Mouse (Mus musculus) monocyte, adult 2 months (primary cell): Measurements from ENCODE around the gene Wdtc1.
A peak's percentile ranks its signal among the peaks of the same experiment; 100 is the strongest.

Source experiments
- DNase-seq, 2 experiments: peaks; one replicate each; pipeline ENCODE4 v3.0.0; 2022; ENCODE audit warnings: low spot score in 2 of 2, low read depth in 1 of 2

The Wdtc1 gene

GRCm38 (mm10) chr4:133378236-133379045, 25.2 kb upstream of the Wdtc1 start:
- no peak for DNase-seq

DNA sequence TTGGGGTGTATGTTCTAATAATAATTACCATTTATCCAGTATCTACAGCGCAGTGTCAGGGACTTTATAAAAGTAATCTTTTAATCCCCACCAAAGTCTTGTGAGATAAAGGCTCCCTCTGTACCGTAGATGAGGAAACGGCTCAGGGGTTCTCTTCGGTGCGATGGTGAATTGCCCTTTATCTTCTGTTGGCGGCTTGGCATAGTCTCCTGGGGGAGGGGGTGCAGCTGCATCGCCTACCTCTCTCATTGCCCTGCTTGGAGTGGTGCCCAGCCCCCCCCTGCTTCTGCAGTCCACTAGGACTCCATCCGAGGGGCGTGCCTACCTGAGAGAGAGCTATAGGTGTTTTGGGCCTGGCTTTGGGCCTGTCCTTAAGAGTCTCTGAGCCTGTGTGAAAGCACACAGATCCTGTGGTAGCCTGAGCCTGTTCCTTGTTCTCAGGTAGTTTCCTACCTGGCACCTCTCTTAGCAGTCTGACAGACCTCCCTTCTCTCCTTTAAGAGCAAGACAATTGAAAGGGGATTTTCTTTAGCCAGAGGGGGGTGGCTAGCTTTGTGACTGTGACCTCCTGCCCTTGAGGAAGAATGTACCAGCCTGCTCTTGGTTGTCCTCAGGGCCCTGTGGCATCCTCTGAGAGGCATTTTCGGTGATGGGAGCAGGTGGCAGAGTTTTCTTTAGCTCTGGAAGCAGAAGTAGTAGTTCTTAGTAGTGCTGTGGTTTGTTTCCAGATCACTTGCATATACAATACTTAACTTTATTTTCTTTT, 22.7 kb upstream of the Wdtc1 start:
- no peak for DNase-seq

- no peak for DNase-seq
Measured at GRCm38 (mm10) chr4:133374011-133374410, 20.7 kb upstream of the Wdtc1 start.

DNA sequence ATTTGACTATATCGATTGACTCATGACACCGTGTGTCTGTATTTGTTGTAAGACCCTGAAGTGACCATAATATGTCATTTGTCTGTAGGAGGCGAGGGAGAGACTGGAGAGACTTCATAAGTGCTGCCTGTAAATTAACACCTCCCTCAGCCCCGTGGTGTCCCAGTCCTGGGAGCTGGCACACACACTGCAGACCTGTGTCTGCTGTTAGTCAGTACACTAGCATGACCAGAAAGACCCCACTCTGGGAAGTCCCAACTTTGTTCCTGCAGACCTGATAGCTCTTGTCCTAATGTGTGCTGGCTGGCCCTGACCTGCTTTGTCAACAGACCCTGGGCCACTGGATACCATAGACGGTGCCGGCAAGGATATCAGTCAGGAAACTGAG, 19.0 kb upstream of the Wdtc1 start:
- DNase-seq: no peak

DNA sequence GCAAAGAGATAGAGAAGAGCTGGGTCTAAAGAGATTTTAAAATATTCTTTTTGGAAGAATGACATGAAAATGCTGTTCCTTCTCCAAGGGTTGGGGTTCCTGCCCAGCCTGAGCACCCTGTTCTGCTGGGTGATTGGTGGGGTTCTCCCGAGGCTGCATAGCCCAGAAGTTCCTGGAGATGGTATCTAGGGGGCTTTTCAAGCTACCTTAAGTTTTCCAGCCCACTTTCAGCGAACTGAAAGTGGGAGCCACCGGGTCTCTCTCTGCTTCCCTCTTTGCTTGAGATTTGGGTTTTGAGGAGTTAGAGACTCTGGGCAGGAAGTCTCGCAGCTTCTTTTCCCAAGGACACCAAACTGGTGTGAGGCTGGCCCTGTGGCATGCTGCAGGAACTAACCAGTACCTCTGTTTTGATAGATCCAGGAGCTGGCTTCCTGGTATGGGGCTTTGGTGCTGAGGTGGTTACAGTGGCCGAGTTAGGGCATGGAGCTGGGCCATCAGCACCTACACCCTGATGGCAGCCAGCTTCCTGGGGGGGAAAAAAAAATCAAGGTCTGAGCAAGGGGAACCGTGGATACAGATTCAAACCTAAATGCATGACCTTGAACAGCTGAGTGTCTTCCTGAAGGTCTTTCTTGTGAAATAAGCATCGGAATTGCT, 18.5 kb upstream of the Wdtc1 start:
- DNase-seq: no peak

GRCm38 (mm10) chr4:133370298-133371274, 17.3 kb upstream of the Wdtc1 start:
- peak in 1 of 2 experiments; percentile 21 for DNase-seq

GRCm38 (mm10) chr4:133369553-133370297, 16.4 kb upstream of the Wdtc1 start, which contains the start of gene Slc9a1:
Slc9a1 (plus strand) TSS chr4:133369706.
- peak; percentile 78 to 87 for DNase-seq

- no peak for DNase-seq
Measured at GRCm38 (mm10) chr4:133354641-133355040, 1.4 kb upstream of the Wdtc1 start.

DNA sequence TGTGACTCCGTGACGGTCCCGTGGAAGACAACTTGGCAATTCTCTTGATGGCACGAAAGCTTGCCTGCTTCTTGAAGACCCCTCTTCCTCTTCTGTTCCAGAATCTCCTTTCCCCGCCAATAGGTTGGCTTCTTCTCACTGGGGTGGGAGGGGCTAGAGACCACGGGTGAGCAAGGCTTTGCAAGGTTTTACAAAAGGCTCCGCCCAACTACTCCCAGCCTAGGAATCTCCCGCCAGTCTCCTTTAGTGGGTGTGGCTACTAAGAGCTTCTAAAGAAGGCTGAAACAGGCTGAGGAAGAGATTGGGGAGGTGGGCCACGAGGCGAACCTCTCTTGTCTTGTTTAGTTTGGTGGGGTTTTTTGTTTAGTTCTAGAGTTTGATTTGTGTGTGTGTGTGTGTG, 484 bp downstream of the Wdtc1 start:
- DNase-seq: no peak

DNA sequence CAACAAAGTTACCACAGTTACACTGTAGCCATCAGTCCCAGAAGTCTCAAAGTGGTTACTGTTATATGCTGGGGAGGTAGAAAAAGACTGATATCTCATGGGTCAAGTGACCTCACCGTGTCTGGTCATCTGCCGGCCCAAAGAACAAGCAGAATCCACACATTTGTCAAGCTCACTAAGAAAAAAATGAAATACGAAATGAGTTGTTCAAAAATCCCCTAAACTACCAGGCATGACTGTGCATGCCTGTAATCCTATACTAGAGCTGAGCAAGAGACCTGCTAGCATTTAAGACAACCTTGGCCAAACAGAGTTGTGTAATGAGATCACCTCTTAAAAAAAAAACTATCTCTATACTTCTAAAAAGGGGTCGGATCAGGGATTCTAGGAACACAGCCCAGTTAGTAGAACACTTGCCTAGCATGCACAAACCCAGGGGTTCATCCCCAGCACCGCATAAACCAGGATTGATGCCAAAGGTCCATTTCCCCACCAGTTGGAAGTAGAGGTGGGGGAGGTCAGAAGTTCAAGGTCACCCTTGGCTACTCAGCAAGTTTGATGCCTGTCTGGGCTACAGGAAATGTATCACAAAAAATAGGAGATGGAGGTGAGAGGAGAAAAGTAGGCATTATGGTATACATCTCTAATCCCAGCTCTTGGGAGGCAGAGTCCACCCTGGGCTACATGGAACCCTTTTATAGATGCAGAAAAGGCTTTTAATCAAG, 5.1 kb downstream of the Wdtc1 start:
- DNase-seq: no peak

GRCm38 (mm10) chr4:133347624-133348023, 5.7 kb downstream of the Wdtc1 start:
- no peak for DNase-seq

- no peak for DNase-seq
Measured at GRCm38 (mm10) chr4:133346577-133346976, 6.7 kb downstream of the Wdtc1 start.

- no peak for DNase-seq
Measured at GRCm38 (mm10) chr4:133345702-133346101, 7.6 kb downstream of the Wdtc1 start.

- DNase-seq: no peak
Measured at GRCm38 (mm10) chr4:133344112-133344511, 9.2 kb downstream of the Wdtc1 start.

GRCm38 (mm10) chr4:133340217-133340616, 13.1 kb downstream of the Wdtc1 start:
- no peak for DNase-seq

DNA sequence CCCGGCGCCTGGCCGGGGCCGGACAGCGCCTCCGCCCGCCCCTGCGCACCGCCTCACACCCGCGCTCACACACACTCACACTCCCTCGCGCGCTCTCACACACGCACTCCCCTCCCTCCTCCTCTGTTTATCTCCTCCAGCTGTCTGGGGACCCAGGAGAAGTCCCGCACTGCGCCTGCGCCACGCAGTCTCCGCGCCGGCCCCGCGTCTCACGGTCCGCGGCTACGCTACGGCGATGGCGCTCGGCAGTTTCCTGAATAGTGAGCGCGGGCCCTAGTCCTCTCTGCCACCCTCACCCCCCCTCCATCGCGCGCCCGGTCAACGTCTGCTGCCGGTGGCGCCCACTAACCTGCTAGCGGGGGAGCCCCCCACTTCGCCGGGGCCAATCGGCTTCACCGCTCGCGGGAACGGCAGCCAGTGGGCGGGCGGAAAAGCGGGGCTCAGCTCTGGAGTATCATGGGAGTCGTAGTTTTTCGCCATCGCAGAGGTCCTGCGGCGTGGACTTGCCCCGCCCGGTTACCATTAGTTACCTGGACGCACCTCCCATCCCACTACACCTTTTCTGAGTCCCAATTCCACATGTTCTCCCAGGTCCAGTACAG, 14.0 kb downstream of the Wdtc1 start:
- peak; percentile 64 to 87 for DNase-seq

- no peak for DNase-seq
Measured at GRCm38 (mm10) chr4:133338521-133339095, 14.7 kb downstream of the Wdtc1 start.

- no peak for DNase-seq
Measured at GRCm38 (mm10) chr4:133337833-133338520, 15.3 kb downstream of the Wdtc1 start.
